Mouse (Mus musculus) right cerebral cortex, postnatal 10 days (tissue): ENCODE data around the gene Fez1.

Source experiments
- DNase-seq, 2 experiments: peaks; one replicate each; pipeline ENCODE4 v3.0.0; 2021; ENCODE audit warnings: low spot score in 2 of 2

The Fez1 gene

DNA sequence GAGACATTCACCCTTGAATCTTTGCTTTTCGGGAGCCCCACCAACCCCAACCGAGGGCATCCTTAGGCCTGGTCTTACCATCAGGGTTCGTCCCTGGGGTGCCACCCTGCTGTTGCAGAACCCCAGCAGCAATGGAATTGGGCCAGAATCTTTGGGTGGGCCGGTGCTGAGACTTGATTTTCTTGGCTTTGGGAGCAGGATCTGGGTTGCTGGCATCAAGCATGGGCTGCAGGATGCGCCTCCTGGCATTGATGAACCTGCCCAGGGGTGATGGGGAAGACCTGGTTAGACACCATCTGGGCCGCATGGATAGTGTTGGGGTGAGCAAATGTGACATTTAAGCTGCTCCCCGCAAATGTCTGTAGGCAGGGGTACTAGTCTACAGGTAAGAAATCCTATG, 72.6 kb downstream of the Fez1 start:
- DNase-seq = no peak

DNA sequence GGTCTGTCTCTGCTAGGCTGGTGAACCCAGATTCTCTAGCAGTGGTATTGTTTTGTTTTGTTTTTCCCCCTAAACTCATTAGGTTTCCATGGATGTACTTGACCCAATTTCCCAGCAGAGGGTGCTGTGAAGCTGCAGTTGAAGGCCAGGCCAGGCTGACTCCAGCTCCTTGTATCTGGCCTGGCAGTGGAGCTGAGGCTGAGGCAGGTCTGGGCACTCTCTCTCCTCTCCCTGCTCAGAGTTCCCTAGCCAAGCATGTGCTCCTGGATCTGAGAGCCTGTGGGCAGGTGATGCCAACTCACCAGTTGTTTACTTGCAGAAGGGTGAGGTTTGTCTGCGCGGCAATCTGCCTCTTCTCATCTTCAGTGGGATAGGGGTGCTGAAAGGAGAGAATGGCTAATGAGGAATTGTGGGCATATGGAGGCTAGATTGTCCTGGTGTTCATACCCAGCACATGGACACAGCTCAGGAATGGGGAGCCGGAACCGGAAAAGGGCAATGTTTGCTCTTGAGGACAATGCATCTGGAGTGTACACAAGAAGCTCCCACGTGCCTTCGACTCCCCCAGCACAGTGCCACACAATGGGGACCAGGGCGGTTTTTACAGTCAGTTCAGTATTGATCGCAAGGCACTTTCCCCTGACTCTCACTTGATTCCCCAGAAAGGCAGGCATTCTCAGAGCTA, 73.5 kb downstream of the Fez1 start:
- DNase-seq = peak; percentile 77 to 83

DNA sequence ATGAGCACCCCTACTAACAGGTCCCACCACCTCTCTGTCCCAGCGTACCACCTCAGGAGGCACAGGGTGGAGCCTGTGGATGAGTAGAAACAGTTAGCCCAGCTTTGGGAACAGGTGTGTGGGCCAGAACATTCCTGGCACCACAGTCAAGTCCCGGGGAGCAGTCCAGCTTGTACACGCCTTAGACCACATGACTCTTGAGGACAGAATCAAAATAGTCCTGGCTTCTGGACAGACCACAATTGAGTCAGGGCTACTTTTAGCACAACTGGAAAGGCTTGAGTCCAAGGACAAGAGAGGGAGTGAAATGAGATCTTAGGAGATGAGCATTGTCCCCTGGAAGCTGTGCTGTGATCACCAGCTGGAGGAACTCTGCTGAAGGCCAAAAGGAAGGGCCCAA, 76.9 kb downstream of the Fez1 start:
- DNase-seq = no peak

DNA sequence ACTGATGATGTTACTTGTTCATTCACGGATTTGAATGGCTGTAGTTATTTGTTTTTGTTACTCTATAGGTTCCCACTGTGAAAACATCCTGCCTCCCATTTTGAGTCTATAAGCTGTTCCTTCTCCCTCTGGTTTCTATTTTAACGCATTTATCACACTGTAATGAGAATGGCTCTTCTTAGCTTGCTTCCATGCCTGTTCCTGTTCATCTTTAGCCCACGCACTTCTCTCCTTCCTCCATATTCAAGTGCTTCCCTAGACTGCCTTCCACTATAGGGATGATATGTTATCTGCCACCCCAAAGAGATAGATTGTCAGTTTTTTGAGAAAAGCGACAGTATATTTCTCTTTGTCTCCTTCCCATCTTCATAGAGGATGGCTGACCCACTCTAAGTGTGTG, 78.8 kb downstream of the Fez1 start:
- no peak for DNase-seq

DNA sequence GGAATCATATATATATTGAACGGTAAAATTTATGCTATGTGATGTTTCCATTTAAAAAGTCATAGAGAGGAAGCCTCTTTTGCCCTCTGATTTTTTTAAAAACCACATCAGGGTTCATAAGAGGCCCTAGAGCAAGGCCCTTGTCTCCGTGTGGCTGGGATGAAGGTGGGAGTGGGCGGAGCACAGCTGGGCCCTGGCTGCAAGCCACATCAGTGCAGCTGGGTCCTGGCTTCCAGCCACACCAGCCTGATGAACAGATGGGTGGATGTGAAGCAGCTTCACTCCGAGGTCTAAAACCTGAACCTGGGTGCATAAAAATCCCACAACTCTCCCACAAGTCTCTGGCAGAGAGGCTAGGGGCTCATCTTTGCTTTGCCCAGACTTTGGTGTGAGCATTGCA, 83.8 kb downstream of the Fez1 start:
- DNase-seq = no peak

DNA sequence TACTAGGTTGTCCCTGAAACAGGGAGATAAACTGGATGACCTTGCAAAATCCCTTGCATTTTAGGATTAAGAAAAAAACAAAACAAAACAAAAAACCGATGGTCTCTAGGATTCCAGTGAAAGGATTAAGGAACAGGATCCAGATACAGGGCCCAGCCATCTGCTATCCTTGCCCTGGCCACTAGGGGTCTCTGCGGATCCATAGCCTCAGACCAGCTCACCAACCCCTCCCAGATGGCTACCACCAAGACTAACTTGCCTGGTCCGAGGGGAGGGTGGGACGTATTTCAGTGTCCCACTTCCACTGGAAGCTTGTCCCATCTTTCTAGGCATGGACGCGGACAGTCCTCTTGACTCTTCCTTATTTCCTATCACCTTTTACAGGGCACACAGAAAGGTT, 94.7 kb downstream of the Fez1 start:
- DNase-seq = peak; percentile 89

DNA sequence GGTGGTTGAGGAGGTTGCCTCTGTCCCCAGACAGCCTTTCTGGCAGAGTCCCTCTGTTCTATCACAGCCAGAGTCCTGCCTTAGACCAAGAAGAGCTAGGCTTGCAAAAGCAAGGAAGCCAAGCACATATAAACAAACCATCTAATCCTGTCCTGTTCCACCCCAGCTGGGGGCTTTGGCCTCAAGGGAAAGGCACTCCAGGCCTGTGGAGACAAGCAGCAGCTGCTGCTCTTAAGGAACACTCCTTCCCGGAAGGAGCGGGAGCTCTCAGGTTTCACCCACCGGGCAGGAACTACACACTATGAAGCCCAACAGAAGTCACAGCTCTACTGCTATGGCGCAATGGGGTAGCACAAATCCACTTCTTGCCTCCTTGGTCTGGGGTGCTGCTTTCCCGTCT, 95.3 kb downstream of the Fez1 start:
- DNase-seq = no peak

DNA sequence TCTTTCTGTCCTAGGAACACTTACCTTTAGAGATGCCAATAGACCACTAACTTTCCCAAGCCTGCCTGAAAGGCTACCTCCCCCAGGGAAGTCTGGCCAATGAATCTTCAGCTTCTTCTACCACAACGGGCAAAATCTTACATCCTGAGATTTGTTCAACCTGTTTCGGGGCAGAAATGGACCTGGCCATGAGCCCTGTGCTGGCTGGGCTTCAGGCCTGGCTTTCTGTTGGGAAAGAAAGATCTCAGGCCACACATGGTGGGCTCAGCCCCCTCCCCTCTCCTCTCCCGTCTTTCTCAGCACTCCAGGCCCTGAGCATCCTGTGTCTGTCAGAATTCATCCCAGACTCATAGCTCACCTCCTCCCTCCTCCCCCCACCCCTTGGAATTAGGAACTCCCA, 96.9 kb downstream of the Fez1 start:
- DNase-seq = no peak

DNA sequence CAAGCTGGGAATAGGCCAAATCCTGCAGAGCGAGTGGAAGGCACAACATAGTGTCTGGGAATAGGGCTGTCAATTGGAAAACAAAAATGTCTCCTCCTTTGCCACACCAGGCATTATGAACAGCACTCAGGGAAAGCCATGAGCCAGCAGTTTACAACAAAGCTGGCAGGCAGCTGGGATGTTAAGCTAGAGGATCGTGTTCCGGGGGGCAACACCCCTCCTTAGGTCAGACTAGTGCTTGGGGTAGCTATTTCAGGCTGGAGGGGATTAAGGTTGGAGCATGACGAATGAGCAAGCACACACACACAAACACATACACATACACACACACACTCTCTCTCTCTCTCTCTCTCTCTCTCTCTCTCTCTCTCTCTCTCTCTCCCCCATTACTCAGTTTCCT, 97.8 kb downstream of the Fez1 start:
- no peak for DNase-seq

DNA sequence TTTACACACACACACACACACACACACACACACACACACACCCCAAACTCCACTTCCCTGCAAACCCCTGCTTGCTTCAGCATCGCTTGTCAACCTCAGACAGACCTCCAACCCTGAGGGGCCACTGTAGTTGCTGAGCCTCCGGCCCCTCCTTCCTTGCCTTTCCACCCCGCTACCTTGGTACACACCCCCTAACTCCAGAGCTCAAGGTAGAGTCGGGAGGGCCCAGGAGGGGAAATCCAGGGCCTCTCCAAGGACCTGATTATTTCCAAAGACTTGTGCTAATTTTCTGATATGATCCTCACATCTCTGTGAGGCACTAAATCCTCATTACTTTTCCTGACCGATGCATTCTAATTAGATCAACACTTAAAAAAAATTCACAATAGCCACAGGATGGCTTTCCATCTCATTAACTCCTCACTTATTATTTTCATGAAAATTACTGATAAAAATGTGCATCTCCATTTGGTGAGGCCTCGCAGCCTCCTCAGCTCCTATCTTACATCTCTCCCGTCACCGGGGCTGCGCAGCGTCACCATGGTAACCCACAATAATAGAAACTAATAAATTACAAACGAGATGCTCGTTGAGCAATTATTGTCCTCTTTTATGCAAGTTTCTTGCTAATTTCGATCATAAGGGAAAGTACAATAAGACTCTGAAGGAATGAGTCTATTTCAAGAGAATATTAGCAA, 100.2 kb downstream of the Fez1 start:
- DNase-seq = peak; percentile 77 to 83

DNA sequence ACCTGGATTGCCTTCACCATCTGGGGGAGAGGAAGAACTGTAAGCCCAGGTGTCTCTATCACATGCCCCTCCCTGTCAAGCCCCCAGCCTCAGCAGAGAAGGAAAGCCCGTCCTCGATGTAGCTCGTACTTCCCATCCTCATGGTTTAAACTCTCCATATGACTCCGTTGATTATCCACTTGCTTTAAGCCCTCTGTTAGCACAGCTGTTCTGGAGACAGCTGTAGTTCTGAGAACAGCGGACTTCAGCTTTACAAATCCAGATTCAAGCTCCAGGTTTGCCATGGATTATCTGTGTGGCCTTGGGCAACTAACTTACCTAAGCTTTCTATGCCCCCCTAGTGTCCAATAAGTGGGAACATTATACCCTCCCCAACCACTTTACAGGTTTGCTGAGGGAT, 102.1 kb downstream of the Fez1 start:
- DNase-seq = no peak
